Mouse (Mus musculus) neural tube, embryonic 12.5 days (tissue): ENCODE data around the gene Naxe. TPM values are rescaled to one million over a fixed set of nuclear protein-coding genes. Genes with fewer than 3 reads are reported as not detected.

Experiments used
- ATAC-seq: fragments of 200-750 bp; cut with Nextera tagmentation; 2 replicates; pipeline ENCODE4 v1.8.0; 2017; ENCODE audit warnings: low read depth, mild to moderate bottlenecking, moderate TSS enrichment, moderate library complexity; ENCODE audit not compliant: low FRiP score
- H3K27ac ChIP-seq: fragments of 300-500 bp; sonication (generic); 2 replicates; pipeline ENCODE4 v1.5.1; 2016
- H3K27me3 ChIP-seq: fragments of 300-500 bp; sonication (generic); replicated peaks from 2 replicates; pipeline ENCODE4 v1.6.1; 2016; ENCODE audit warnings: mild to moderate bottlenecking
- H3K36me3 ChIP-seq: fragments of 300-500 bp; sonication (generic); 2 replicates; pipeline ENCODE4 v1.6.1; 2016; ENCODE audit warnings: mild to moderate bottlenecking
- H3K4me1 ChIP-seq: fragments of 300-500 bp; sonication (generic); 2 replicates; pipeline ENCODE4 v1.6.1; 2016
- H3K4me2 ChIP-seq: fragments of 300-500 bp; sonication (generic); replicated peaks from 2 replicates; pipeline ENCODE4 v1.6.1; 2016; ENCODE audit warnings: mild to moderate bottlenecking
- H3K4me3 ChIP-seq: fragments of 300-500 bp; sonication (generic); 2 replicates; pipeline ENCODE4 v1.5.1; 2016
- H3K9ac ChIP-seq: fragments of 300-500 bp; sonication (generic); 2 replicates; pipeline ENCODE4 v1.6.1; 2016; ENCODE audit warnings: mild to moderate bottlenecking
- H3K9me3 ChIP-seq: fragments of 300-500 bp; sonication (generic); 2 replicates; pipeline ENCODE4 v1.6.1; 2016; ENCODE audit warnings: mild to moderate bottlenecking
- WGBS: fragments of 180-500 bp; shearing (Covaris S2); methylation state at CpG from one replicate; pipeline ENCODE4 v1.1.7; 2016; 5-methylcytosine and 5-hydroxymethylcytosine counted together
- polyA plus RNA-seq: library from polyadenylated mRNA; unstranded; fragments of >200 nt; fragmentation: Nextera tagmentation; extraction: Ambion mirVana; gene quantifications from 2 replicates; pipeline ENCODE4 v1.2.1, GENCODE M21; 2016

Naxe gene
- polyA plus RNA-seq, 1 experiment from 2014 or later: 129 TPM

GRCm38 (mm10) chr3:88082663-88083062 lies 24.4 kb upstream of the Naxe start:
- H3K4me3 ChIP-seq: peak overlapping the region; percentile 63
- H3K4me2 ChIP-seq: peak overlapping the region; percentile 91
- peak overlapping the region; percentile 55; the same call in 1 of the 2 replicates for H3K9ac ChIP-seq
- H3K4me1 ChIP-seq: peaks cover 13% of the 10 kb centered on the region
- H3K27ac ChIP-seq: no peak overlapping the region
- WGBS: 18% methylated on average over 4 of the region's 4 CpGs
- H3K27me3 ChIP-seq: no peaks in the 10 kb centered on the region
- peaks cover 5% of the 10 kb centered on the region for H3K36me3 ChIP-seq
- no peaks in the 10 kb centered on the region for H3K9me3 ChIP-seq
- ATAC-seq: no peak

DNA sequence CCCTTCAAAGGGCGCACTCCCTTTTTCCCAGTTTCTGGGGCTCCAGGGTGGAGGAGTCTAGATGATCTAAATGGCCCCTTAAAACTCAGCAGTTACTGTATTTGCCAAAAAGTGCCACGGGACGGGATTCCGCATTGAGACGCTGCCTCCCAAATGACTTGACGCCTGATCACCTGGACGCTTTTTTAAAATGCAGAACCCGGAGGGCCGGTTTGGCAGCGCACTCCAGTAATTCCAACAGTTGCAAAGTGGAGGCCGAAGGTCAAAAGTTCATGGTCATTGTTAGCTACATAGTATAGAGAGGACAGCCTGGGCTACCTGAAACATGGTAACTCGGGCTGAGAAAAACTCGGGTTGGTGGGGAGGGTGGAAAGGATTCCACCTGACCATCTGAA lies 23.9 kb upstream of the Naxe start:
- no peak for ATAC-seq
- H3K27ac ChIP-seq: no peak overlapping the region
- peak overlapping the region; percentile 55 for H3K9ac ChIP-seq
- H3K4me2 ChIP-seq: peak overlapping the region; percentile 91
- H3K4me1 ChIP-seq: peaks cover 13% of the 10 kb centered on the region
- WGBS: 4% methylated on average over 13 of the region's 13 CpGs
- no peaks in the 10 kb centered on the region for H3K27me3 ChIP-seq
- H3K9me3 ChIP-seq: no peaks in the 10 kb centered on the region
- peaks cover 5% of the 10 kb centered on the region for H3K36me3 ChIP-seq
- peak overlapping the region; percentile 63 for H3K4me3 ChIP-seq

- Histone ChIP-seq H3K4me1 (peaks cover 13% of the 10 kb centered on the region), H3K27me3 (no peaks in the 10 kb centered on the region), H3K9me3 (no peaks in the 10 kb centered on the region), H3K4me2 (peak within 1 kb of the TSS; percentile 91), H3K4me3 (peak within 1 kb of the TSS; percentile 63), H3K9ac (peak within 1 kb of the TSS; percentile 55), H3K36me3 (peaks cover 5% of the 10 kb centered on the region), H3K27ac (no peak within 1 kb of the TSS)
- ATAC-seq: peak; percentile 88
- WGBS: 21% methylated on average over 33 of the region's 33 CpGs
Observed at GRCm38 (mm10) chr3:88081345-88082223, 23.3 kb upstream of the Naxe start, which contains the start of gene Iqgap3. TSS of gene Iqgap3 (plus strand) at chr3:88081971.

GRCm38 (mm10) chr3:88078204-88078603 lies 19.9 kb upstream of the Naxe start, which contains the start of gene Ttc24:
TSS of gene Ttc24 (minus strand) at chr3:88078304.
- no peaks in the 10 kb centered on the region for H3K27me3 ChIP-seq
- no peaks in the 10 kb centered on the region for H3K36me3 ChIP-seq
- ATAC-seq: no peak
- H3K4me1 ChIP-seq: peaks cover 13% of the 10 kb centered on the region
- H3K4me2 ChIP-seq: no peak within 1 kb of the TSS
- no peak within 1 kb of the TSS for H3K27ac ChIP-seq
- no peak within 1 kb of the TSS for H3K4me3 ChIP-seq
- H3K9ac ChIP-seq: no peak within 1 kb of the TSS
- WGBS: 84% methylated on average over 4 of the region's 4 CpGs
- H3K9me3 ChIP-seq: no peaks in the 10 kb centered on the region

- WGBS: 39% methylated on average over 8 of the region's 8 CpGs
- H3K36me3 ChIP-seq: no peaks in the 10 kb centered on the region
- H3K9ac ChIP-seq: no peak overlapping the region
- no peak overlapping the region for H3K27ac ChIP-seq
- H3K9me3 ChIP-seq: no peaks in the 10 kb centered on the region
- H3K4me1 ChIP-seq: peaks cover 6% of the 10 kb centered on the region
- no peak overlapping the region for H3K4me2 ChIP-seq
- H3K4me3 ChIP-seq: no peak overlapping the region
- ATAC-seq: no peak
- no peaks in the 10 kb centered on the region for H3K27me3 ChIP-seq
Observed at GRCm38 (mm10) chr3:88077441-88077840, 19.1 kb upstream of the Naxe start.

GRCm38 (mm10) chr3:88074766-88075165 lies 16.5 kb upstream of the Naxe start:
- Histone ChIP-seq H3K4me1 (no peaks in the 10 kb centered on the region), H3K27me3 (no peaks in the 10 kb centered on the region; the same call in 1 of the 2 replicates), H3K4me2 (no peak overlapping the region), H3K9me3 (no peaks in the 10 kb centered on the region), H3K36me3 (no peaks in the 10 kb centered on the region), H3K4me3 (no peak overlapping the region), H3K27ac (no peak overlapping the region), H3K9ac (no peak overlapping the region)
- whole genome bisulfite sequencing: 79% methylated on average over 8 of the region's 8 CpGs
- ATAC-seq: no peak

- H3K9me3 ChIP-seq: no peaks in the 10 kb centered on the region
- no peaks in the 10 kb centered on the region; the same call in 1 of the 2 replicates for H3K27me3 ChIP-seq
- WGBS: 71% methylated on average over 2 of the region's 2 CpGs
- H3K4me2 ChIP-seq: no peak overlapping the region
- ATAC-seq: no peak
- H3K4me3 ChIP-seq: no peak overlapping the region
- no peaks in the 10 kb centered on the region for H3K36me3 ChIP-seq
- no peak overlapping the region for H3K9ac ChIP-seq
- no peaks in the 10 kb centered on the region for H3K4me1 ChIP-seq
- H3K27ac ChIP-seq: no peak overlapping the region
Observed at GRCm38 (mm10) chr3:88074351-88074750, 16.1 kb upstream of the Naxe start.

DNA sequence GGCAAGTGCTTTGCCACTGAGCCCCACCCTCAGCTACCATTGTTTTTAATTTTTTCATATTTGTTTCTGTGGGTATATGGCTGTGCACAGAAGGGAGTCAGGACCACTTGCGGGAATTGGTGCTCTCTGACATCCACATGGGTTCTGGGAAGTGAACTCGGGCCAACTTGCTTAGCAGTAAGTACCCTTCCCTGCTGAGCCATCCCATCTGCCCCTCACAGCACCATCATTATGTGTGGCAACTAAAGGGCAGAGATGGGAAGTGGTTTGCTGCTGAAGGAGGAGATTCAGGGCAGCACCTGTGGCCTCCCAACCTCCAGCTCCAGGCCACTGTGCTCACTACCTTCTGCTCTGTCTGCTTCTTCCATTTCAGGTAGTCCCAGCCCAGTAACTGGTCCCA lies 15.3 kb upstream of the Naxe start:
- Histone ChIP-seq H3K27me3 (no peaks in the 10 kb centered on the region; the same call in 1 of the 2 replicates), H3K4me3 (no peak overlapping the region), H3K36me3 (no peaks in the 10 kb centered on the region), H3K4me2 (no peak overlapping the region), H3K27ac (no peak overlapping the region), H3K4me1 (no peaks in the 10 kb centered on the region), H3K9me3 (no peaks in the 10 kb centered on the region), H3K9ac (no peak overlapping the region)
- WGBS: 64% methylated on average over 2 of the region's 2 CpGs
- no peak for ATAC-seq

- H3K27me3 ChIP-seq: no peaks in the 10 kb centered on the region; the same call in 1 of the 2 replicates
- H3K9ac ChIP-seq: 0 out of 2 replicates have a peak overlapping the region, but pooled peaks have one; percentile 2
- 4% methylated on average over 5 of the region's 5 CpGs for WGBS
- no peak overlapping the region for H3K4me2 ChIP-seq
- H3K4me1 ChIP-seq: no peaks in the 10 kb centered on the region
- no peak overlapping the region for H3K4me3 ChIP-seq
- H3K36me3 ChIP-seq: no peaks in the 10 kb centered on the region
- H3K27ac ChIP-seq: no peak overlapping the region
- peak; percentile 68 for ATAC-seq
- no peaks in the 10 kb centered on the region for H3K9me3 ChIP-seq
Observed at GRCm38 (mm10) chr3:88071783-88072182, 13.5 kb upstream of the Naxe start.

GRCm38 (mm10) chr3:88068386-88068785 lies 10.1 kb upstream of the Naxe start:
- Histone ChIP-seq H3K9me3 (no peaks in the 10 kb centered on the region), H3K27me3 (no peaks in the 10 kb centered on the region; the same call in 1 of the 2 replicates), H3K4me1 (no peaks in the 10 kb centered on the region), H3K36me3 (no peaks in the 10 kb centered on the region), H3K4me3 (no peak overlapping the region), H3K9ac (no peak overlapping the region), H3K4me2 (no peak overlapping the region), H3K27ac (no peak overlapping the region)
- WGBS: 58% methylated on average over 2 of the region's 2 CpGs
- no peak for ATAC-seq

DNA sequence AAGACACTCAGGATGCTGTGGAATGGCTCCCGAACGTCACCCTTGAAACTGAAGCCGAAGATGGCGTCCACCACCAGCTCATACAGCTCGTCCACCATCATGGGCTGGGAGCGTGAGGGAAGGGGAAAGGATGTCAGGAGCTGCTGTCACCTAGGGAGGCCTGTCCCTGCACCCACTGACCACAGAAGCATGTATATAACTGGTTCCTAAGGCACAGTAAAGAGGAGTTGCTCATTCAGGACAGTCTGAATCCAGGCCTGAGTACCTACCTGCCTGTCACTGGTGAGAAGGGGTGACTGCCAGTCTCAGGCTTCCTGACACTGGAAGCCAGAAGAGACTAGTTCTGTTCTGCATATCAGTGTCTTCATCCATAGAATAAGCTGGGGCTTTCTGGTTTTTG lies 1.3 kb downstream of the Naxe start:
- WGBS: 84% methylated on average over 6 of the region's 6 CpGs
- no peak overlapping the region for H3K27ac ChIP-seq
- no peak for ATAC-seq
- no peaks in the 10 kb centered on the region for H3K27me3 ChIP-seq
- peak overlapping the region; percentile 95; the same call in 1 of the 2 replicates for H3K4me3 ChIP-seq
- no peaks in the 10 kb centered on the region for H3K9me3 ChIP-seq
- H3K9ac ChIP-seq: peak overlapping the region; percentile 92
- peaks cover 43% of the 10 kb centered on the region for H3K36me3 ChIP-seq
- H3K4me2 ChIP-seq: peak overlapping the region; percentile 93
- peaks cover 12% of the 10 kb centered on the region for H3K4me1 ChIP-seq

GRCm38 (mm10) chr3:88049532-88049931 lies 8.8 kb downstream of the Naxe start:
- Histone ChIP-seq H3K4me1 (no peaks in the 10 kb centered on the region), H3K9me3 (no peaks in the 10 kb centered on the region), H3K9ac (no peak overlapping the region), H3K36me3 (peaks cover 37% of the 10 kb centered on the region), H3K27me3 (no peaks in the 10 kb centered on the region), H3K4me2 (no peak overlapping the region), H3K27ac (no peak overlapping the region), H3K4me3 (no peak overlapping the region)
- ATAC-seq: no peak
- WGBS: 91% methylated on average over 3 of the region's 3 CpGs
